Mouse (Mus musculus): ENCODE results near the gene 1700061G19Rik. TPM values are rescaled to one million over a fixed set of nuclear protein-coding genes. Genes with fewer than 3 reads are reported as not detected.
A peak's percentile ranks its signal among the peaks of the same experiment; 100 is the strongest.

1700061G19Rik gene
- polyA plus RNA-seq, 1 experiment from 2014 or later: 0.26 TPM

DNA sequence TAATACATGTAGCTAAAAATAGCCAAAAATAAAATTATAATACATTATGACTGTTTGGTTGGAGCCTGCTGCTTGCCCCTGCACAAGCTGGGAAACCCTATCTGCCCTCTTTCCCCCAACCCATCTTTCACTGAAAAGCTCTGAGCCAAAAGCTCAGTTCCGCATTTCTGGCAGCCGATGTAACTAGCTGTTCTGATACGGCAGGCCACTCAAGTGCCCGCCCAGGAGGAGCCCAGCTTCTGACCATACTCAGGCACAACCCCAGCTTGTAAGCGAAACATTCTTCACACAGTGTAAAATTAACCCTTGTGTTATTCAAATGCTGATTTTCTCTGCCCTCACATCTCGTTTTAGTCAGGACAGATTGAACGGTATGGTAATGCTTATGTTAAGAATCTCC lies 16.4 kb upstream of the 1700061G19Rik start:
- Histone ChIP-seq H3K9me3 (replicated peaks; ENCODE audit: control insufficient read depth, low read length) (no peaks in the 10 kb centered on the region), H3K27ac (ENCODE audit: low read depth, low read length) (peak overlapping the region; percentile 10), H3K9ac (ENCODE audit: low read depth, low read length) (no peak overlapping the region; the same call in 1 of the 2 replicates), H3K4me1 (ENCODE audit: control insufficient read depth, insufficient read depth, low read length) (no peaks in the 10 kb centered on the region), H3K36me3 (ENCODE audit: control insufficient read depth, insufficient read depth, low read length) (no peaks in the 10 kb centered on the region), H3K27me3 (ENCODE audit: control insufficient read depth, insufficient read depth, low read length) (no peaks in the 10 kb centered on the region), H3K4me2 (no peak overlapping the region), H3K4me3 (ENCODE audit: low read depth, low read length) (no peak overlapping the region)
- no peak for ATAC-seq (replicated peaks; ENCODE audit: insufficient number of reproducible peaks, low FRiP score, low TSS enrichment)
- 43% methylated on average over 7 of the region's 7 CpGs for WGBS (ENCODE audit: insufficient replicate concordance)

DNA sequence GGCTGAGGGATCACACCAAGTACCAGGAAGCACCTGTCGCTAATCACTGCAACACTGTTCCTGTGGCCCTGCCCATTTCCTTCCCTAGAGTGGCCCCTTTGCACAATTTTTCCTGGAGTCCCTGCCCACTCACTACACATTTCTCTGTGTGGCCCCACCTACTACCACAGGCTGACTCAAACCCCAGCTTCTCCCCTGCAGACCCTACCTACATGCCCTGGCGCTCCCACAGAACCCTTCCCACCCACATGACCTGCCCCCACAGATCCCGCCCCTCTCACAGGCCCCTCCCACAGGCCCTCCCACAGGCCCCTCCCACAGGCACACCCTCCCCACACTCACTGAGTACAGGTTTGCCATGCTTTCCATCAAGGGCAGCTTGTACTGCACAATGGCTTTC lies 14.1 kb upstream of the 1700061G19Rik start:
- Histone ChIP-seq H3K9me3 (replicated peaks; ENCODE audit: control insufficient read depth, low read length) (0 out of 2 replicates have a peak, but pooled peaks cover 1% of the 10 kb centered on the region), H3K9ac (ENCODE audit: low read depth, low read length) (no peak overlapping the region), H3K27me3 (ENCODE audit: control insufficient read depth, insufficient read depth, low read length) (no peaks in the 10 kb centered on the region), H3K27ac (ENCODE audit: low read depth, low read length) (no peak overlapping the region), H3K4me1 (ENCODE audit: control insufficient read depth, insufficient read depth, low read length) (no peaks in the 10 kb centered on the region), H3K4me3 (ENCODE audit: low read depth, low read length) (no peak overlapping the region), H3K36me3 (ENCODE audit: control insufficient read depth, insufficient read depth, low read length) (no peaks in the 10 kb centered on the region), H3K4me2 (no peak overlapping the region)
- WGBS (ENCODE audit: insufficient replicate concordance): 50% methylated on average over 3 of the region's 3 CpGs
- ATAC-seq (replicated peaks; ENCODE audit: insufficient number of reproducible peaks, low FRiP score, low TSS enrichment): no peak; the same call in 1 of the 2 replicates

DNA sequence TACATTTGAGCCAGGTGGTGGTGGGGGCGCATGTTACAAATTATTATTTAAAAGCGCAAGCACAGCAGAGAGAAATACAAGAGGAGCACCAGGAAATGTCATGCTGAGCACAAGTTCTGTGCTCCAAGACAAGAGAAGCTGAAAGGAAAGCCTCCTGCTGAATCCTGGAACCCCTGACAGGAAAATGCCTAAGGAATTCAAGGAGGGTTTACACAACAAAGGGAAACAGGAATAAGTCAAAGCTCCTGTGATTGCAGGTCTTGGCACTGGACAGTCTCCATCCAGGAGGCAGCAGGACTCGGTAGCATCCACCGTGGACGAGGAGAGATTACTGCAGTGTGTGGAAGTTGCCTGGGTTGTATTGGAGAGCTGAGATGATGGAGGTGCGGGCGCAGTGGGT lies 9.2 kb upstream of the 1700061G19Rik start:
- 71% methylated on average over 7 of the region's 7 CpGs for WGBS (ENCODE audit: insufficient replicate concordance)
- no peak overlapping the region for H3K4me3 ChIP-seq (ENCODE audit: low read depth, low read length)
- H3K27ac ChIP-seq (ENCODE audit: low read depth, low read length): no peak overlapping the region
- H3K27me3 ChIP-seq (ENCODE audit: control insufficient read depth, insufficient read depth, low read length): no peaks in the 10 kb centered on the region
- no peak overlapping the region for H3K9ac ChIP-seq (ENCODE audit: low read depth, low read length)
- no peaks in the 10 kb centered on the region for H3K36me3 ChIP-seq (ENCODE audit: control insufficient read depth, insufficient read depth, low read length)
- no peak overlapping the region for H3K4me2 ChIP-seq
- no peaks in the 10 kb centered on the region for H3K4me1 ChIP-seq (ENCODE audit: control insufficient read depth, insufficient read depth, low read length)
- ATAC-seq (replicated peaks; ENCODE audit: insufficient number of reproducible peaks, low FRiP score, low TSS enrichment): no peak
- 0 out of 2 replicates have a peak, but pooled peaks cover 2% of the 10 kb centered on the region for H3K9me3 ChIP-seq (replicated peaks; ENCODE audit: control insufficient read depth, low read length)

DNA sequence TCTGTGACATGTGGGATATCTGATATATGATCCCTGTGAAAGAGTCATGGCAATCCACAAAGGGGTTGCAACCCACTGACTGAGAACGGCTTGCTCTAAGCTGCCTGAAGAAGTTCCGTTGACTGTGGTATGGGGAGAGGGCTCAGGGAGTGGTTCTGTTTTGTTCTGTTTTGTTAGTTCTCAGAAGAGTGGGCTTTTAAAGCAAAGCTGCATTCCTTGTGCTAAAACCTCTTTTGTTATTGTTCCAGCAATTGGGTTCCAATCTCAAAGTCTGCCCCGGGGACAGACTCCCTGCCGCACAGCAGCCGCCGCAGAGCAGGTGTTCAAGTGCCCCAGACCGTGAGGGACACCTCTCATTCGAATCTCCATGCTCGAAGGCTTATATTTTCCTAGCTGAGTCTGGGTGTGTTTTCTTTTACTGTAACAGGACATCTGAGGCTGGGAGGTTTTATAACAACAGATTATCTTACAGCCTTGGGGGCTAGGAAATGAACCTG lies 5.7 kb upstream of the 1700061G19Rik start:
- no peak overlapping the region for H3K9ac ChIP-seq (ENCODE audit: low read depth, low read length)
- WGBS (ENCODE audit: insufficient replicate concordance): 81% methylated on average over 9 of the region's 9 CpGs
- H3K36me3 ChIP-seq (ENCODE audit: control insufficient read depth, insufficient read depth, low read length): no peaks in the 10 kb centered on the region
- no peaks in the 10 kb centered on the region for H3K4me1 ChIP-seq (ENCODE audit: control insufficient read depth, insufficient read depth, low read length)
- H3K27ac ChIP-seq (ENCODE audit: low read depth, low read length): no peak overlapping the region
- H3K4me2 ChIP-seq: no peak overlapping the region
- H3K9me3 ChIP-seq (replicated peaks; ENCODE audit: control insufficient read depth, low read length): 0 out of 2 replicates have a peak, but pooled peaks cover 2% of the 10 kb centered on the region
- ATAC-seq (replicated peaks; ENCODE audit: insufficient number of reproducible peaks, low FRiP score, low TSS enrichment): no peak
- no peak overlapping the region for H3K4me3 ChIP-seq (ENCODE audit: low read depth, low read length)
- H3K27me3 ChIP-seq (ENCODE audit: control insufficient read depth, insufficient read depth, low read length): no peaks in the 10 kb centered on the region

DNA sequence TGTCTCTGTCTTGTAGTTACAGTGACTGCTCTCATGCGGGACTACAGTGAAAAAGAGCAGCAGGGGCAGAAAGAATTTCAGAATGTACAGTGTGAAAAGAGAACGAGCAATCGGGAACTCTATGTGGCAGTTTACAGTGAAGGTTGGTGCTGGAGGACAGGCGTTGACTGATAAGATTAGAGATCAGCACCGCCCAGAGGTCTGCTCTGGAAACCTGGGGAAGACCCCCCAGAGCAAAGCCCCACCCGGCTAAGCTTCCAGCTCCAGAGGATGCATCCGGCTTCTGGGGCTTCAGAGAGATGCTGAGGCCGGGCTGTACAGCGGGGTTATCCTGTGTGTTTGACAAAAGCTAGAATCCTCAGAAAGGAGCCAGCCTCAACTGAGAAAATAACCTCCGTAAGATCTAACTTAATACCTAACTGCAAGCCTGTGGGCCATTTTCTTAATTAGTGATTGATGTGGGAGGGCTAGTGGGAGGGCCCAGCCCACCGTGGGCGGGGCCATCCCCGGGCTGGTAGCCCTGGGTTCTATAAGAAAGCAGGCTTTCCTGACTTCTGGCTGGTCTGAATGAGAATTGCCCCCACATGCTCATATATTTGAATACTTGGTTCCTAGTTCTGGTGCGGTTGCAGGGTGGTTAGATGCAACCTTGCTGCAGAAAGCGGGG lies 4.9 kb upstream of the 1700061G19Rik start:
- Histone ChIP-seq H3K9ac (ENCODE audit: low read depth, low read length) (no peak overlapping the region), H3K27ac (ENCODE audit: low read depth, low read length) (no peak overlapping the region), H3K4me2 (no peak overlapping the region), H3K4me3 (ENCODE audit: low read depth, low read length) (no peak overlapping the region), H3K27me3 (ENCODE audit: control insufficient read depth, insufficient read depth, low read length) (no peaks in the 10 kb centered on the region), H3K4me1 (ENCODE audit: control insufficient read depth, insufficient read depth, low read length) (no peaks in the 10 kb centered on the region), H3K36me3 (ENCODE audit: control insufficient read depth, insufficient read depth, low read length) (no peaks in the 10 kb centered on the region), H3K9me3 (replicated peaks; ENCODE audit: control insufficient read depth, low read length) (0 out of 2 replicates have a peak, but pooled peaks cover 2% of the 10 kb centered on the region)
- 45% methylated on average over 15 of the region's 15 CpGs for WGBS (ENCODE audit: insufficient replicate concordance)
- no peak for ATAC-seq (replicated peaks; ENCODE audit: insufficient number of reproducible peaks, low FRiP score, low TSS enrichment)

DNA sequence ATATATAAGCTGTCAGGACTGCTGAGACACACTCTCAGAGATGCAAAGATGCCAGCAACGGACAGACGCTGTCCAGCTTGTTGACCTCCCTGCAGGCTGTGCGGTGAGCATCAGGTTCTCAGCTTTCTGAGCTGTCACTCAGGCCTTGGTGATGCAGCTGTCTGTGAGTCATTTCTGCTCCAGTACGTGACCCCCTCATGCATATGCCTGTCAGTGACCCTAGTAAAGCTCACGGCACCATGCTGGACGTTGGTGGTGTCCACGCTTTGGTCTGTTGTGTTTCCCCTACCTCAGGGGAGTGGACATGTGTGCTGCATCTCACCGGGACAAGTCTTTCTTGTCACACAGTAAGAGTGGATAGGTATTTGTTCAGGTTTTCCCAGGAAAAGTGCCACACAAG lies 3.5 kb upstream of the 1700061G19Rik start:
- no peak overlapping the region for H3K4me3 ChIP-seq (ENCODE audit: low read depth, low read length)
- H3K4me2 ChIP-seq: no peak overlapping the region
- 72% methylated on average over 8 of the region's 8 CpGs for WGBS (ENCODE audit: insufficient replicate concordance)
- no peak overlapping the region for H3K27ac ChIP-seq (ENCODE audit: low read depth, low read length)
- no peak for ATAC-seq (replicated peaks; ENCODE audit: insufficient number of reproducible peaks, low FRiP score, low TSS enrichment)
- H3K27me3 ChIP-seq (ENCODE audit: control insufficient read depth, insufficient read depth, low read length): no peaks in the 10 kb centered on the region
- H3K36me3 ChIP-seq (ENCODE audit: control insufficient read depth, insufficient read depth, low read length): no peaks in the 10 kb centered on the region
- no peaks in the 10 kb centered on the region for H3K9me3 ChIP-seq (replicated peaks; ENCODE audit: control insufficient read depth, low read length)
- H3K4me1 ChIP-seq (ENCODE audit: control insufficient read depth, insufficient read depth, low read length): no peaks in the 10 kb centered on the region
- H3K9ac ChIP-seq (ENCODE audit: low read depth, low read length): no peak overlapping the region

DNA sequence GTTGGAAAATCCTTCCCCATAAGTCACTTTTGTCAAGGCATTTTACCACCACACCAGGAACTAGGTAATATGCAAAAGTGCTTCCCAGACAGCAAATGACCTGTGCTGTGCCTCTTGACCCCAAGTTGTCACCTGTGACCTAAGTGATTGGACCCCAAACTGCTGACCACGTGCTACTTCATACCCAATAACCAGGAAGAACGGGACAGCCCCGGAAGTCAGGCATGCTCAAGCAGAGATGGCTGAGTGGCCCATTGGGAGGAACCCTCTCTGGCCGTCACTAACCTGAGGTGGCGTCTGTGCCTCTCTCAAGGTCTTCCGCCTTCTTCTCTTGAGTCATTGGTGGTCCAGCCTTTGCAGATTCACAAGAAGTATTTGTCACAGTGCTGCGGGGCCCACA lies 2.8 kb upstream of the 1700061G19Rik start:
- no peak overlapping the region for H3K9ac ChIP-seq (ENCODE audit: low read depth, low read length)
- no peak overlapping the region for H3K4me3 ChIP-seq (ENCODE audit: low read depth, low read length)
- no peaks in the 10 kb centered on the region for H3K27me3 ChIP-seq (ENCODE audit: control insufficient read depth, insufficient read depth, low read length)
- no peaks in the 10 kb centered on the region for H3K36me3 ChIP-seq (ENCODE audit: control insufficient read depth, insufficient read depth, low read length)
- WGBS (ENCODE audit: insufficient replicate concordance): 67% methylated on average over 7 of the region's 7 CpGs
- H3K4me2 ChIP-seq: no peak overlapping the region
- H3K4me1 ChIP-seq (ENCODE audit: control insufficient read depth, insufficient read depth, low read length): no peaks in the 10 kb centered on the region
- ATAC-seq (replicated peaks; ENCODE audit: insufficient number of reproducible peaks, low FRiP score, low TSS enrichment): no peak
- H3K27ac ChIP-seq (ENCODE audit: low read depth, low read length): no peak overlapping the region
- no peaks in the 10 kb centered on the region for H3K9me3 ChIP-seq (replicated peaks; ENCODE audit: control insufficient read depth, low read length)

DNA sequence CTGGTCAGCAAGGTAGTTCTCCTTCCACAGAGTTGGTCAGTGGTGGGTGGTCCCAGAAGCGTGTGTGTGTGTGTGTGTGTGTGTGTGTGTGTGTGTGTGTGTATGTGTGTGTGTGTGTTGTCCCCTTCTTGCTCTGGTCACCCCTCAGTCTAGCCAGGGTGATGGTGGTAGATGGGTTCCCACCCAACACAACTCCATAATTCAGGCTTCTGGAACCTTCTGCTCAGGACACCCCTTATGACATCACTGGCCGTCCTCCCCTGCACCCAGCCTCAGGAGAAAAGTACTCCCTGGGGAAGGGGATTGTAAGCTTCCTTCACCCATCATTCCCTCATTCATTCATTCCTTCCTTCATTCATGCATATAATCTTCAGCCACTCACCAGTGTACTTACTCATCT lies 1.0 kb upstream of the 1700061G19Rik start, which contains the start of gene Acsbg2:
Acsbg2 (minus strand) TSS at position 211 of the 400 bp plus-strand sequence.
- H3K4me2 ChIP-seq: no peak within 1 kb of the TSS
- H3K9ac ChIP-seq (ENCODE audit: low read depth, low read length): no peak within 1 kb of the TSS
- no peak within 1 kb of the TSS for H3K27ac ChIP-seq (ENCODE audit: low read depth, low read length)
- ATAC-seq (replicated peaks; ENCODE audit: insufficient number of reproducible peaks, low FRiP score, low TSS enrichment): no peak
- H3K27me3 ChIP-seq (ENCODE audit: control insufficient read depth, insufficient read depth, low read length): no peaks in the 10 kb centered on the region
- no peaks in the 10 kb centered on the region for H3K4me1 ChIP-seq (ENCODE audit: control insufficient read depth, insufficient read depth, low read length)
- H3K4me3 ChIP-seq (ENCODE audit: low read depth, low read length): no peak within 1 kb of the TSS
- no peaks in the 10 kb centered on the region for H3K9me3 ChIP-seq (replicated peaks; ENCODE audit: control insufficient read depth, low read length)
- 77% methylated on average over 2 of the region's 2 CpGs for WGBS (ENCODE audit: insufficient replicate concordance)
- H3K36me3 ChIP-seq (ENCODE audit: control insufficient read depth, insufficient read depth, low read length): no peaks in the 10 kb centered on the region

DNA sequence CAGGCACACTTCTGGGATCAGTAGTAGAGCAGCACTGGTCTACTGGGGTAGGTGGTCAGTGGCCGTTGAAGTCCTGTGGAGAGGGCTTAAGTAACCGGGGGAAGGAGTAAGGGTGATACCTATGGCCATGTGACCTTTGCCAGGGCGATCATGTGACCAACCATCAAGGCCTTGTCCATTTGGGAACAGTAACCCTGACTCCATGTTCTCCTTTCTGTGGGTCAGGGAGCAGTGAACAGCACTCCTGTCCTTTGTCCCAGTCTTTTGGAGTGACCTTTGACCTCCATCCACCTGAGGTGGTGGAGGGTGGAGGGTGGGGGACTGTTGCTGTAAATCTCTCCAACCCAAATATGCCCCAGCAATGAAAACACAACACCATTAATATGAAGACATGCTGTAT lies 1.2 kb downstream of the 1700061G19Rik start:
- H3K4me1 ChIP-seq (ENCODE audit: control insufficient read depth, insufficient read depth, low read length): no peaks in the 10 kb centered on the region
- no peak overlapping the region for H3K27ac ChIP-seq (ENCODE audit: low read depth, low read length)
- no peaks in the 10 kb centered on the region for H3K9me3 ChIP-seq (replicated peaks; ENCODE audit: control insufficient read depth, low read length)
- no peak for ATAC-seq (replicated peaks; ENCODE audit: insufficient number of reproducible peaks, low FRiP score, low TSS enrichment)
- no peak overlapping the region for H3K4me3 ChIP-seq (ENCODE audit: low read depth, low read length)
- H3K27me3 ChIP-seq (ENCODE audit: control insufficient read depth, insufficient read depth, low read length): no peaks in the 10 kb centered on the region
- 78% methylated on average over 3 of the region's 3 CpGs for WGBS (ENCODE audit: insufficient replicate concordance)
- no peak overlapping the region for H3K9ac ChIP-seq (ENCODE audit: low read depth, low read length)
- H3K4me2 ChIP-seq: no peak overlapping the region
- no peaks in the 10 kb centered on the region for H3K36me3 ChIP-seq (ENCODE audit: control insufficient read depth, insufficient read depth, low read length)
